Mouse (Mus musculus) adipose tissue, adult 10 weeks (tissue): ENCODE data around the gene P4hb. TPM values are rescaled to one million over a fixed set of nuclear protein-coding genes. Genes with fewer than 3 reads are reported as not detected.

Experiments
- polyA plus RNA-seq: library from polyadenylated mRNA; stranded (reverse); fragments of 350-450 nt; fragmentation: Illumina TruSeq; extraction: RNeasy Lipid Tissue Mini Kit (QIAGEN cat#74804); gene quantifications from one replicate; pipeline ENCODE4 v1.2.3, GENCODE M21; 2014; ENCODE audit warnings: low read depth, low replicate concordance

The P4hb gene
- polyA plus RNA-seq: 519 TPM

GRCm38 (mm10) chr11:120572752-120573584 lies at the start of gene P4hb:
TSS of gene P4hb (minus strand) at chr11:120573253.

GRCm38 (mm10) chr11:120617519-120618112 lies 44.6 kb upstream of the P4hb start, which contains the start of gene Pcyt2:
TSS of gene Pcyt2 (minus strand) at chr11:120617936.

GRCm38 (mm10) chr11:120608241-120609034 lies 35.4 kb upstream of the P4hb start, which contains the start of gene Npb:
TSS of gene Npb (plus strand) at chr11:120608477.

GRCm38 (mm10) chr11:120598283-120598989 lies 25.4 kb upstream of the P4hb start, which contains the start of the genes Alyref and Anapc11:
TSS of gene Alyref (minus strand) at chr11:120598365.
TSS of gene Anapc11 (plus strand) at chr11:120598421.

GRCm38 (mm10) chr11:120581490-120582267 lies 8.6 kb upstream of the P4hb start, which contains the start of gene Arhgdia:
TSS of gene Arhgdia (minus strand) at chr11:120581624.

GRCm38 (mm10) chr11:120550810-120551440 lies 22.1 kb downstream of the P4hb start, which contains the start of gene Ppp1r27:
TSS of gene Ppp1r27 (minus strand) at chr11:120551132.

GRCm38 (mm10) chr11:120549168-120549945 lies 23.7 kb downstream of the P4hb start, which contains the start of gene Mcrip1:
TSS of gene Mcrip1 (minus strand) at chr11:120549727.

GRCm38 (mm10) chr11:120530085-120530964 lies 42.7 kb downstream of the P4hb start, which contains the start of gene Gcgr:
TSS of gene Gcgr (plus strand) at chr11:120530699.

Other genes with a start within 250 kb of the P4hb start
- gene Actg1, start 224.7 kb downstream of the P4hb start, polyA plus RNA-seq: 1,201 TPM
- 0.92 TPM for gene Fscn2, start 211.7 kb downstream of the P4hb start, polyA plus RNA-seq
- gene Faap100, start 194.5 kb downstream of the P4hb start, polyA plus RNA-seq: 9.8 TPM
- gene Nploc4, start 135.5 kb downstream of the P4hb start, polyA plus RNA-seq: 50.3 TPM
- gene Tspan10, start 130.6 kb downstream of the P4hb start, polyA plus RNA-seq: not detected
- gene Pde6g, start 119.8 kb downstream of the P4hb start, polyA plus RNA-seq: 0.65 TPM
- 20.5 TPM for gene Oxld1, start 115.2 kb downstream of the P4hb start, polyA plus RNA-seq
- gene Ccdc137, start 115.1 kb downstream of the P4hb start, polyA plus RNA-seq: 18.3 TPM
- 23.1 TPM for gene Arl16, start 105.6 kb downstream of the P4hb start, polyA plus RNA-seq
- 58.6 TPM for gene Mrpl12, start 88.6 kb downstream of the P4hb start, polyA plus RNA-seq
- 127 TPM for gene Slc25a10, start 81.4 kb downstream of the P4hb start, polyA plus RNA-seq
- gene Gcgr, start 42.6 kb downstream of the P4hb start, polyA plus RNA-seq: 0.86 TPM
- 110 TPM for gene Mcrip1, start 23.5 kb downstream of the P4hb start, polyA plus RNA-seq
- gene Ppp1r27, start 22.1 kb downstream of the P4hb start, polyA plus RNA-seq: not detected
- 356 TPM for gene Arhgdia, start 8.4 kb upstream of the P4hb start, polyA plus RNA-seq
- 39.4 TPM for gene Alyref, start 25.1 kb upstream of the P4hb start, polyA plus RNA-seq
- 47.3 TPM for gene Anapc11, start 25.2 kb upstream of the P4hb start, polyA plus RNA-seq
- not detected for gene Npb, start 35.2 kb upstream of the P4hb start, polyA plus RNA-seq
- 83.9 TPM for gene Pcyt2, start 44.7 kb upstream of the P4hb start, polyA plus RNA-seq
- 40.4 TPM for gene Sirt7, start 52.0 kb upstream of the P4hb start, polyA plus RNA-seq
- 66.7 TPM for gene Mafg, start 60.3 kb upstream of the P4hb start, polyA plus RNA-seq
- 4.0 TPM for gene Pycr1, start 70.5 kb upstream of the P4hb start, polyA plus RNA-seq
- not detected for gene Myadml2, start 74.9 kb upstream of the P4hb start, polyA plus RNA-seq
- gene Notum, start 87.9 kb upstream of the P4hb start, polyA plus RNA-seq: 4.7 TPM
- 76.1 TPM for gene Aspscr1, start 99.7 kb upstream of the P4hb start, polyA plus RNA-seq
- 91.5 TPM for gene Cenpx, start 140.5 kb upstream of the P4hb start, polyA plus RNA-seq
- gene Lrrc45, start 140.7 kb upstream of the P4hb start, polyA plus RNA-seq: 40.3 TPM
- 11.5 TPM for gene Rac3, start 148.2 kb upstream of the P4hb start, polyA plus RNA-seq
- 102 TPM for gene Dcxr, start 154.0 kb upstream of the P4hb start, polyA plus RNA-seq
- gene Cbr2, start 158.9 kb upstream of the P4hb start, polyA plus RNA-seq: 65.7 TPM
- 114 TPM for gene Hmga1b, start 189.5 kb upstream of the P4hb start, polyA plus RNA-seq
- 25.6 TPM for gene Rfng, start 211.0 kb upstream of the P4hb start, polyA plus RNA-seq
- 114 TPM for gene Gps1, start 211.0 kb upstream of the P4hb start, polyA plus RNA-seq
- 30.9 TPM for gene Dus1l, start 223.2 kb upstream of the P4hb start, polyA plus RNA-seq